In genomic region chr17:26561651-26562181, GRCm38 (mm10) we compare ENCODE assay signal across 8 mouse cellular contexts. TPM values are rescaled to one million over a fixed set of nuclear protein-coding genes. Genes with fewer than 3 reads are reported as not detected.
DNase-seq lines count a peak whose midpoint lies in the region; ATAC-seq and TF ChIP-seq lines count a peak whose summit lies in the region.

TSS of gene Dusp1 (minus strand) at chr17:26562128.

- H3K4me2 ChIP-seq in forebrain, embryonic 12.5 days = peak within 1 kb of the TSS; percentile 80
- H3K4me2 ChIP-seq in liver, embryonic 12.5 days = peak within 1 kb of the TSS; percentile 97
- peak within 1 kb of the TSS; percentile 97 for H3K4me2 ChIP-seq in stomach, embryonic 14.5 days (replicated peaks; ENCODE audit: low read depth, low read length)

- no peak for TF ChIP-seq CTCF in layer of hippocampus, adult 2 months (conservative IDR thresholded peaks at IDR 0.05)

- H3K9me3 ChIP-seq in forebrain, embryonic 12.5 days = no peaks in the 10 kb centered on the region
- peaks cover 6% of the 10 kb centered on the region; the same call in 1 of the 2 replicates for H3K9me3 ChIP-seq in hindbrain, embryonic 10.5 days
- H3K9me3 ChIP-seq in liver, embryonic 12.5 days (replicated peaks) = 0 out of 2 replicates have a peak, but pooled peaks cover 3% of the 10 kb centered on the region
- H3K9me3 ChIP-seq in stomach, embryonic 14.5 days (ENCODE audit: control insufficient read depth, low read depth, low read length) = no peaks in the 10 kb centered on the region

- H3K27me3 ChIP-seq in forebrain, embryonic 12.5 days = no peaks in the 10 kb centered on the region
- no peaks in the 10 kb centered on the region for H3K27me3 ChIP-seq in hindbrain, embryonic 10.5 days (ENCODE audit: insufficient read depth, poor library complexity, severe bottlenecking)
- H3K27me3 ChIP-seq in liver, embryonic 12.5 days (replicated peaks) = peaks cover 7% of the 10 kb centered on the region
- H3K27me3 ChIP-seq in stomach, embryonic 14.5 days (ENCODE audit: control insufficient read depth, insufficient read depth, low read length) = no peaks in the 10 kb centered on the region

- WGBS in forebrain, embryonic 12.5 days = under 1% methylated on average over 20 of the region's 25 CpGs
- 1% methylated on average over 25 of the region's 25 CpGs for WGBS in hindbrain, embryonic 10.5 days
- under 1% methylated on average over 24 of the region's 25 CpGs for WGBS in liver, embryonic 12.5 days (ENCODE audit: insufficient replicate concordance)
- 0% methylated on average over 25 of the region's 25 CpGs for WGBS in stomach, embryonic 14.5 days

- peaks cover 35% of the 10 kb centered on the region for H3K36me3 ChIP-seq in forebrain, embryonic 12.5 days (replicated peaks)
- H3K36me3 ChIP-seq in hindbrain, embryonic 10.5 days = peaks cover 37% of the 10 kb centered on the region
- peaks cover 33% of the 10 kb centered on the region for H3K36me3 ChIP-seq in liver, embryonic 12.5 days
- peaks cover 3% of the 10 kb centered on the region; the same call in 1 of the 2 replicates for H3K36me3 ChIP-seq in stomach, embryonic 14.5 days (ENCODE audit: control insufficient read depth, insufficient read depth, low read length)

- H3K9ac ChIP-seq in forebrain, embryonic 12.5 days = peak within 1 kb of the TSS; percentile 89
- H3K9ac ChIP-seq in liver, embryonic 12.5 days = peak within 1 kb of the TSS; percentile 81
- H3K9ac ChIP-seq in stomach, embryonic 14.5 days (replicated peaks; ENCODE audit: low read depth, low read length) = peak within 1 kb of the TSS; percentile 79

- peak within 1 kb of the TSS; percentile 96 for H3K27ac ChIP-seq in layer of hippocampus, adult 2 months
- peak within 1 kb of the TSS; percentile 70 for H3K27ac ChIP-seq in forebrain, embryonic 12.5 days
- H3K27ac ChIP-seq in hindbrain, embryonic 10.5 days = peak within 1 kb of the TSS; percentile 95
- H3K27ac ChIP-seq in liver, embryonic 12.5 days = peak within 1 kb of the TSS; percentile 73
- H3K27ac ChIP-seq in stomach, embryonic 14.5 days (ENCODE audit: low read length) = peak within 1 kb of the TSS; percentile 68

- H3K4me3 ChIP-seq in layer of hippocampus, adult 2 months = peak within 1 kb of the TSS; percentile 83
- H3K4me3 ChIP-seq in forebrain, embryonic 12.5 days (replicated peaks) = peak within 1 kb of the TSS; percentile 90
- peak within 1 kb of the TSS; percentile 95 for H3K4me3 ChIP-seq in hindbrain, embryonic 10.5 days
- H3K4me3 ChIP-seq in liver, embryonic 12.5 days = peak within 1 kb of the TSS; percentile 74
- peak within 1 kb of the TSS; percentile 74 for H3K4me3 ChIP-seq in stomach, embryonic 14.5 days (ENCODE audit: low read depth, low read length)

- H3K4me1 ChIP-seq in forebrain, embryonic 12.5 days = peaks cover 25% of the 10 kb centered on the region
- peaks cover 47% of the 10 kb centered on the region for H3K4me1 ChIP-seq in hindbrain, embryonic 10.5 days (replicated peaks)
- H3K4me1 ChIP-seq in liver, embryonic 12.5 days = peaks cover 54% of the 10 kb centered on the region
- H3K4me1 ChIP-seq in stomach, embryonic 14.5 days (ENCODE audit: control insufficient read depth, insufficient read depth, low read length) = peaks cover 24% of the 10 kb centered on the region

- ATAC-seq in forebrain, embryonic 12.5 days (ENCODE audit: low FRiP score) = peak; percentile 85
- peak; percentile 53 for ATAC-seq in liver, embryonic 12.5 days
- peak; percentile 62; the same call in 1 of the 2 replicates for ATAC-seq in stomach, embryonic 14.5 days (ENCODE audit: insufficient number of reproducible peaks, insufficient read depth, low FRiP score, low read depth)

- DNase-seq in layer of hippocampus, adult 2 months (ENCODE audit: low spot score in 2 of 2) = no peak
- DNase-seq in layer of hippocampus, adult 9-10 months (ENCODE audit: low spot score) = no peak
- peak; percentile 6 for DNase-seq in T-cell, adult 2 months (ENCODE audit: low spot score)
- DNase-seq in hindbrain, embryonic 10.5 days (ENCODE audit: low spot score) = no peak
- no peak for DNase-seq in testis, postnatal 10 days (ENCODE audit: low spot score)

RNA-seq across cellular contexts. Expression of gene Dusp1, which starts in this region (rescaled TPM):
- total RNA-seq in layer of hippocampus, adult 2 months (2021) = 10 to 100 TPM; 14.9 to 20.9 TPM
- polyA plus RNA-seq in forebrain, embryonic 12.5 days (2016; fragmentation: Nextera tagmentation; extraction: Ambion mirVana) = 39.8 and 47.2 TPM in 2 replicates
- 26.8 and 36.8 TPM in 2 replicates for polyA plus RNA-seq in hindbrain, embryonic 10.5 days (2016; fragmentation: Nextera tagmentation; extraction: Ambion mirVana)
- 28.6 and 28.7 TPM in 2 replicates for polyA plus RNA-seq in liver, embryonic 12.5 days (2016; fragmentation: Nextera tagmentation; extraction: Ambion mirVana)
- polyA plus RNA-seq in stomach, embryonic 14.5 days (2014; fragmentation: Nextera tagmentation; extraction: Ambion mirVana) = 16.2 and 21.0 TPM in 2 replicates
